Mouse (Mus musculus) cerebellum, adult 2 months (tissue): Measurements from ENCODE around the gene Gdf10. TPM values are rescaled to one million over a fixed set of nuclear protein-coding genes. Genes with fewer than 3 reads are reported as not detected.

Source experiments
- DNase-seq, 2 experiments: peaks; one replicate each; pipeline ENCODE4 v3.0.0; 2021
- H3K27ac ChIP-seq: fragments of 200-500 bp; 2 replicates; pipeline ENCODE4 v1.5.1; 2012; ENCODE audit warnings: low read length, control low read depth, inconsistent platforms; ENCODE audit not compliant: insufficient read depth
- H3K27me3 ChIP-seq: fragments of 200-500 bp; 2 replicates; pipeline ENCODE4 v1.6.1; 2012; ENCODE audit warnings: inconsistent platforms, mild to moderate bottlenecking, low read length, moderate library complexity; ENCODE audit not compliant: control insufficient read depth, insufficient read depth
- H3K4me1 ChIP-seq: fragments of 200-500 bp; 2 replicates; pipeline ENCODE4 v1.6.1; 2011; ENCODE audit warnings: low read length; ENCODE audit not compliant: control insufficient read depth, insufficient read depth
- H3K4me3 ChIP-seq: fragments of 200-500 bp; replicated peaks from 2 replicates; pipeline ENCODE3; 2011; ENCODE audit warnings: mild to moderate bottlenecking, low read depth, low read length, control low read depth; ENCODE audit not compliant: insufficient read depth
- CTCF ChIP-seq: fragments of 200-500 bp; IDR thresholded peaks from 2 replicates; pipeline ENCODE4 v1.5.1; 2011; ENCODE audit warnings: low read depth, mild to moderate bottlenecking, control low read depth, low read length, moderate library complexity, borderline replicate concordance; ENCODE audit not compliant: insufficient read depth
- POLR2A ChIP-seq: fragments of 200-500 bp; IDR thresholded peaks from 2 replicates; pipeline ENCODE4 v1.6.1; 2011; ENCODE audit warnings: low read length, control low read depth, borderline replicate concordance; ENCODE audit not compliant: insufficient read depth
- WGBS: fragments of 180-500 bp; shearing (Covaris S2); methylation state at CpG from one replicate; pipeline ENCODE4 v1.1.7; 2018; 5-methylcytosine and 5-hydroxymethylcytosine counted together
- polyA plus RNA-seq: library from polyadenylated mRNA; depleted of rRNA; stranded (reverse); fragments of >200 nt; gene quantifications from 2 replicates; pipeline ENCODE4 v1.2.3, GENCODE M21; 2012; rRNA removed

The Gdf10 gene
- polyA plus RNA-seq, 1 experiment: 39.3 TPM

DNA sequence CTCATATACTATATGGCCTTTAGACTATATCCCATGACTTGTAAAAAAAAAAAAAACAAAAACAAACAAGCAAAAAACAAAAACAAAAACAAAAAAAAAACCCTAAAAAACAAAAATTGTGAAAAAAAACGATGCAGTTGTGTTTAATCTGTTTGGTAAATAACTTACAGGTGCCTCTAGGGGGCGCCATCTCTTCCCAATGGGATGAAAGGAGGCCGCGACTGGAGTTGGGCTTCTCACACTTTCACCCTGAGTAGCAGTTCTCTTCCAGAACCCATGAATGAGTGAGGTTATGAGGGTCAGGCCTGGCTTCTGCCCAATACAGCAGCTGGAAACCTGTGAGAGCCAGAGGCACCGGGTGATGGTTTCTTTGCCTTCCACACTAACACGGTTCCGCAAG is 42.3 kb downstream of the Gdf10 start:
- H3K27ac ChIP-seq: no peak overlapping the region
- no peaks in the 10 kb centered on the region for H3K27me3 ChIP-seq
- peaks cover 4% of the 10 kb centered on the region; the same call in 1 of the 2 replicates for H3K4me1 ChIP-seq
- no peak for TF ChIP-seq POLR2A
- TF ChIP-seq CTCF: no peak
- no peak overlapping the region for H3K4me3 ChIP-seq
- WGBS: 44% methylated on average over 7 of the region's 7 CpGs
- no peak for DNase-seq

DNA sequence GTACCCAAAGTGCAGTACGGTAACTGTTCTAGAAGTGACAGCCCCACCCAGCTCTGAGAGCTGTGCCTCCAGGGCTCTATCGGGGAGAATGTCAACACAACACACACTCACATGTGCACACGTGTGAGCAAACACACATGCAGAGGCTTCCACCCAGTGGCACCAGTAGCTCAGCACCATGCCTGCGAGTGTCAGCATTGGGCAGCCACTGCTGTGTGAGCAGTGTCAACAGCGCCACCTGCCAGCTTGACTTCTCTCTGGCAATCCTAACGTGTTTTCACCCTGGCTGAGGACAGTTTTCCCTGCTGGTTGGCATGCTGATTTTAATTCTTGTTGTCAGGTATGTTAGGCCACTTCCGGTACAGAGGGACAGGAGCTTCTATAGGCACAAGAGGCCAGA is 49.3 kb downstream of the Gdf10 start:
- TF ChIP-seq CTCF (peak; percentile 42; the same call in 1 of the 2 replicates), POLR2A (no peak)
- Histone ChIP-seq H3K27me3 (no peaks in the 10 kb centered on the region), H3K27ac (no peak overlapping the region), H3K4me3 (no peak overlapping the region), H3K4me1 (peaks cover 6% of the 10 kb centered on the region; the same call in 1 of the 2 replicates)
- DNase-seq: peak in 1 of 2 experiments; percentile 38
- WGBS: 39% methylated on average over 7 of the region's 7 CpGs

- Histone ChIP-seq H3K4me3 (no peak overlapping the region), H3K4me1 (peaks cover 4% of the 10 kb centered on the region; the same call in 1 of the 2 replicates), H3K27ac (no peak overlapping the region), H3K27me3 (no peaks in the 10 kb centered on the region)
- 62% methylated on average over 5 of the region's 5 CpGs for WGBS
- no peak for DNase-seq
- TF ChIP-seq POLR2A (no peak), CTCF (no peak)
Observed at GRCm38 (mm10) chr14:33974752-33975151, 51.4 kb downstream of the Gdf10 start.

DNA sequence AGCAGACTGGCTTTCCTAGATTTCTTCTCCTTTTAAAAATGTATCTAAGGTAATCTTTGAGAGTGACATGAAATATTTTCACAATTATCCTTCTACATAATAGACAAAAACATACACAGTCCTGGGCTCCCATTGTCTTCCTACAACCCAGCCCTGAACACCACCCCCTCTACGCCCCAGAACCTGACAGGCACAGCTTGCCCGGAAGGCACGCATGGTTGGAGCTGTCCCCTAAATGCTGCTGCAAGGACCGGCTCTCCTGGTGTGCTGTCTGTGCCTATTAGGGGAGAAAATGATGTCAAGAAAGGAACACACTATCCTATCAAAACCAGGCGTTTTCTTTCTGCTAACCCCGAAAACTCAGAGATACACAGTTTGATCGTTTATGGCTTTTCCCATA is 54.4 kb downstream of the Gdf10 start:
- Histone ChIP-seq H3K27me3 (no peaks in the 10 kb centered on the region), H3K4me1 (no peaks in the 10 kb centered on the region), H3K27ac (no peak overlapping the region), H3K4me3 (no peak overlapping the region)
- TF ChIP-seq CTCF: no peak
- no peak for TF ChIP-seq POLR2A
- WGBS: 33% methylated on average over 7 of the region's 7 CpGs
- DNase-seq: peak in 1 of 2 experiments; percentile 28

- H3K27ac ChIP-seq: no peak within 1 kb of the TSS
- no peaks in the 10 kb centered on the region for H3K4me1 ChIP-seq
- DNase-seq: peak; percentile 34
- peak within 1 kb of the TSS; percentile 56 for H3K4me3 ChIP-seq
- H3K27me3 ChIP-seq: no peaks in the 10 kb centered on the region
- TF ChIP-seq POLR2A (no peak), CTCF (no peak)
- 2% methylated on average over 25 of the region's 25 CpGs for WGBS
Observed at GRCm38 (mm10) chr14:33978604-33979059, 55.2 kb downstream of the Gdf10 start, which contains the start of gene Zfp488. TSS of gene Zfp488 (minus strand) at chr14:33978764.

Other genes starting within 250 kb of the Gdf10 start
- gene Gdf2, start 17.5 kb downstream of the Gdf10 start, polyA plus RNA-seq: 0.03 TPM in 1 of 2 replicates, not detected in the other
- gene Rbp3, start 30.4 kb downstream of the Gdf10 start, polyA plus RNA-seq: 0.05 TPM in 1 of 2 replicates, not detected in the other
- 2.1 and 2.3 TPM in 2 replicates for gene Zfp488, start 55.2 kb downstream of the Gdf10 start, polyA plus RNA-seq
- gene Gm30083, start 91.6 kb downstream of the Gdf10 start, polyA plus RNA-seq: not detected in 2 replicates
- not detected in 2 replicates for gene Gm5460, start 93.2 kb downstream of the Gdf10 start, polyA plus RNA-seq
- not detected in 2 replicates for gene Antxrl, start 129.1 kb downstream of the Gdf10 start, polyA plus RNA-seq
- gene Anxa8, start 162.4 kb downstream of the Gdf10 start, polyA plus RNA-seq: 0.18 and 0.49 TPM in 2 replicates
- not detected in 2 replicates for gene A630023A22Rik, start 179.2 kb downstream of the Gdf10 start, polyA plus RNA-seq
- gene Npy4r, start 228.9 kb downstream of the Gdf10 start, polyA plus RNA-seq: 0.05 and 0.18 TPM in 2 replicates